Mouse (Mus musculus) neural tube, embryonic 15.5 days (tissue): ENCODE results near the gene Rbm11. TPM values are rescaled to one million over a fixed set of nuclear protein-coding genes. Genes with fewer than 3 reads are reported as not detected.

Source experiments
- polyA plus RNA-seq: library from polyadenylated mRNA; unstranded; fragments of >200 nt; fragmentation: Nextera tagmentation; extraction: Ambion mirVana; gene quantifications from 2 replicates; pipeline ENCODE4 v1.2.1, GENCODE M21; 2015

Rbm11 gene
- polyA plus RNA-seq, 1 experiment from 2014 or later, result 3.9 TPM

Other genes with a start within 250 kb of the Rbm11 start
- gene Lipi, start 6.8 kb upstream of the Rbm11 start, polyA plus RNA-seq, result 0.08 TPM in 1 of 2 replicates, not detected in the other
- gene Hspa13, start 174.3 kb downstream of the Rbm11 start, polyA plus RNA-seq, result 34.9 and 37.5 TPM in 2 replicates